ENCODE assay signal across 8 mouse cellular contexts in the genomic region with DNA sequence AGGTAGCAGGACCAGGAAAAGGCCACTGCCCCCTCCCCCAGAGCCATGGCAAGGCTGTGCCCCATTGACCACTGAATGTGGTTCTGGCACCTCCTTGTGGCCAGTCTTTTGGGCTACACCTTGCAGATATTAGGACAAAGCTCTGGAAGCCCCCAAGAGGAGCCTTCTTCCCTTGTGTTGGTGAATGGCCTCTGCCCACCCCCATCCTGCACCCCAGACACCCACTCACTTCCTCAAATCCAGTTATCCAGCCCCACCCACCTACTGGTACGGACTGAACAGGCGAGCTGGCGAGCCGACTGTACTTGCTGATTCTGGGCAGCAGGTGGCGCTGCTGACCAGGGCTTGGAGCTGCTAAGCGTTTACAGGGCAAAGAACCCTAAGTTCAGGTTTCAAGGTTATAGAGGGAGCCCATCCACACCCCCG. TPM values are rescaled to one million over a fixed set of nuclear protein-coding genes. Genes with fewer than 3 reads are reported as not detected.
DNase-seq lines count a peak whose midpoint lies in the region; ATAC-seq and TF ChIP-seq lines count a peak whose summit lies in the region.

No protein-coding gene starts in this region.

- peak; percentile 57 for ATAC-seq in forebrain, embryonic 13.5 days
- ATAC-seq in liver, embryonic 16.5 days (ENCODE audit: low read depth) = peak; percentile 57
- ATAC-seq in neural tube, embryonic 12.5 days (ENCODE audit: low FRiP score, low read depth) = peak; percentile 59; the same call in 1 of the 2 replicates
- ATAC-seq in stomach, postnatal 0 days (ENCODE audit: low FRiP score, low TSS enrichment) = peak; percentile 46

- TF ChIP-seq POLR2A in CH12.LX (IDR thresholded peaks at IDR 0.05; ENCODE audit: low read depth, low read length) = no peak

- WGBS in forebrain, embryonic 13.5 days = 2% methylated on average over 7 of the region's 7 CpGs
- 0% methylated on average over 7 of the region's 7 CpGs for WGBS in liver, embryonic 16.5 days (ENCODE audit: insufficient replicate concordance)
- WGBS in neural tube, embryonic 12.5 days = under 1% methylated on average over 7 of the region's 7 CpGs
- 0% methylated on average over 7 of the region's 7 CpGs for WGBS in stomach, postnatal 0 days

- dilution Hi-C loops in CH12.LX (cut with MboI; ENCODE audit: extremely low pct_ligation_motif_present, extremely low pct_unique_long_range_greater_than_20kb, low sequenced_read_pairs) = no loop called here

- peaks cover under 1% of the 10 kb centered on the region for H3K27me3 ChIP-seq in CH12.LX (replicated peaks)
- peaks cover 2% of the 10 kb centered on the region; the same call in 1 of the 2 replicates for H3K27me3 ChIP-seq in forebrain, embryonic 13.5 days
- no peaks in the 10 kb centered on the region for H3K27me3 ChIP-seq in liver, embryonic 16.5 days (ENCODE audit: control insufficient read depth, insufficient read depth, low read depth, low read length)
- no peaks in the 10 kb centered on the region for H3K27me3 ChIP-seq in neural tube, embryonic 12.5 days (replicated peaks)
- H3K27me3 ChIP-seq in stomach, postnatal 0 days (ENCODE audit: control insufficient read depth, insufficient read depth, low read length) = no peaks in the 10 kb centered on the region

- peak; percentile 72 for TF ChIP-seq RAD21 in CH12.LX (IDR thresholded peaks at IDR 0.05; ENCODE audit: low read depth, low read length)

- H3K9me3 ChIP-seq in CH12.LX (replicated peaks; ENCODE audit: low read length) = no peaks in the 10 kb centered on the region
- no peaks in the 10 kb centered on the region for H3K9me3 ChIP-seq in forebrain, embryonic 13.5 days (replicated peaks)
- H3K9me3 ChIP-seq in liver, embryonic 16.5 days (replicated peaks; ENCODE audit: control insufficient read depth, low read length) = no peaks in the 10 kb centered on the region
- H3K9me3 ChIP-seq in neural tube, embryonic 12.5 days = no peaks in the 10 kb centered on the region
- no peaks in the 10 kb centered on the region for H3K9me3 ChIP-seq in stomach, postnatal 0 days (ENCODE audit: control insufficient read depth, low read length)

- peak overlapping the region; percentile 64; the same call in 1 of the 2 replicates for H3K4me2 ChIP-seq in CH12.LX (ENCODE audit: insufficient read depth, low read depth, poor library complexity, severe bottlenecking)
- H3K4me2 ChIP-seq in forebrain, embryonic 13.5 days = peak overlapping the region; percentile 41
- H3K4me2 ChIP-seq in liver, embryonic 16.5 days (ENCODE audit: low read depth, low read length) = peak overlapping the region; percentile 46
- peak overlapping the region; percentile 46 for H3K4me2 ChIP-seq in neural tube, embryonic 12.5 days (replicated peaks)
- H3K4me2 ChIP-seq in stomach, postnatal 0 days (replicated peaks; ENCODE audit: low read depth) = peak overlapping the region; percentile 45

- DNase-seq in CH12.LX (ENCODE audit: extremely low read depth) = peak; percentile 87
- peak; percentile 80 for DNase-seq in c-Kit-positive CD71-positive TER-119-positive erythroid progenitor cells, embryonic 14.5 days (ENCODE audit: low spot score)
- peak; percentile 87 to 92 for DNase-seq in heart, postnatal 10 days
- peak; percentile 89 for DNase-seq in kidney, postnatal 4 days
- DNase-seq in stomach, postnatal 0 days (ENCODE audit: low spot score) = peak; percentile 85

- intact Hi-C loops in heart, postnatal 10 days (cut with DNase I) = loop anchor here (1.0 kb wide), 2 partner anchors 38 to 164 kb away; no protein-coding TSS in a partner anchor

- no peaks in the 10 kb centered on the region for H3K36me3 ChIP-seq in CH12.LX (replicated peaks in 1 of 2; ENCODE audit: control insufficient read depth in 1 of 2, insufficient read depth in 1 of 2, low read length in 1 of 2)
- H3K36me3 ChIP-seq in forebrain, embryonic 13.5 days (ENCODE audit: poor library complexity, severe bottlenecking) = no peaks in the 10 kb centered on the region
- no peaks in the 10 kb centered on the region for H3K36me3 ChIP-seq in liver, embryonic 16.5 days (ENCODE audit: control insufficient read depth, insufficient read depth)
- no peaks in the 10 kb centered on the region for H3K36me3 ChIP-seq in neural tube, embryonic 12.5 days
- no peaks in the 10 kb centered on the region for H3K36me3 ChIP-seq in stomach, postnatal 0 days (ENCODE audit: control insufficient read depth, insufficient read depth, low read length)

- H3K27ac ChIP-seq in CH12.LX (ENCODE audit: insufficient read depth, low read depth) = no peak overlapping the region
- H3K27ac ChIP-seq in forebrain, embryonic 13.5 days = no peak overlapping the region
- no peak overlapping the region for H3K27ac ChIP-seq in liver, embryonic 16.5 days (ENCODE audit: low read length)
- no peak overlapping the region for H3K27ac ChIP-seq in neural tube, embryonic 12.5 days
- no peak overlapping the region for H3K27ac ChIP-seq in stomach, postnatal 0 days (replicated peaks)

- in situ Hi-C loops in CH12.LX (cut with MboI; ENCODE audit: low pct_ligation_motif_present, low pct_unique_long_range_greater_than_20kb, low sequenced_read_pairs) = loop anchor here (5.0 to 25.0 kb wide), 3 partner anchors 36 to 579 kb away; a partner anchor contains a TSS

- no peak overlapping the region for H3K4me3 ChIP-seq in CH12.LX (replicated peaks in 1 of 3; ENCODE audit: low read depth in 2 of 3, low read length in 2 of 3, poor library complexity in 1 of 3)
- no peak overlapping the region for H3K4me3 ChIP-seq in forebrain, embryonic 13.5 days
- H3K4me3 ChIP-seq in liver, embryonic 16.5 days (ENCODE audit: low read depth, low read length) = 0 out of 2 replicates have a peak overlapping the region, but pooled peaks have one; percentile 16
- H3K4me3 ChIP-seq in neural tube, embryonic 12.5 days = no peak overlapping the region
- no peak overlapping the region for H3K4me3 ChIP-seq in stomach, postnatal 0 days (ENCODE audit: low read depth, low read length)

- peak; percentile 88 to 95 for TF ChIP-seq CTCF in CH12.LX (conservative IDR thresholded peaks at IDR 0.05 in 1 of 2, IDR thresholded peaks at IDR 0.05 in 1 of 2; ENCODE audit: low read depth in 2 of 2, low read length in 2 of 2)
- TF ChIP-seq CTCF in stomach, postnatal 0 days (IDR thresholded peaks at IDR 0.05; ENCODE audit: low read depth) = peak; percentile 93

- H3K4me1 ChIP-seq in CH12.LX (ENCODE audit: control insufficient read depth in 1 of 2, insufficient read depth in 2 of 2) = peaks cover 29 to 59% of the 10 kb centered on the region in 2 experiments
- peaks cover 26% of the 10 kb centered on the region for H3K4me1 ChIP-seq in forebrain, embryonic 13.5 days
- H3K4me1 ChIP-seq in liver, embryonic 16.5 days (ENCODE audit: control insufficient read depth, low read depth, low read length) = peaks cover 17% of the 10 kb centered on the region
- H3K4me1 ChIP-seq in neural tube, embryonic 12.5 days = peaks cover 6% of the 10 kb centered on the region; the same call in 1 of the 2 replicates
- peaks cover 14% of the 10 kb centered on the region for H3K4me1 ChIP-seq in stomach, postnatal 0 days (replicated peaks; ENCODE audit: control insufficient read depth, insufficient read depth)

- TF ChIP-seq EP300 in CH12.LX (IDR thresholded peaks at IDR 0.05; ENCODE audit: low read length) = no peak
- no peak for TF ChIP-seq EP300 in stomach, postnatal 0 days (optimal IDR thresholded peaks at IDR 0.05)

- no peak overlapping the region for H3K9ac ChIP-seq in CH12.LX (ENCODE audit: insufficient read depth, low read depth)
- no peak overlapping the region for H3K9ac ChIP-seq in forebrain, embryonic 13.5 days
- H3K9ac ChIP-seq in liver, embryonic 16.5 days (ENCODE audit: low read depth, low read length) = no peak overlapping the region
- no peak overlapping the region for H3K9ac ChIP-seq in neural tube, embryonic 12.5 days
- H3K9ac ChIP-seq in stomach, postnatal 0 days (ENCODE audit: low read length) = no peak overlapping the region

- H3K79me2 ChIP-seq in CH12.LX (replicated peaks; ENCODE audit: control insufficient read depth, extremely low read depth, insufficient read depth, poor library complexity, severe bottlenecking) = no peaks in the 10 kb centered on the region

TF ChIP-seq in CH12.LX, 34 proteins besides CTCF, POLR2A, EP300 and RAD21 (continues in another document):
- no peak for TF ChIP-seq MEF2A (IDR thresholded peaks at IDR 0.05; ENCODE audit: borderline replicate concordance, low read depth, low read length)
- TF ChIP-seq ETS1 (conservative IDR thresholded peaks at IDR 0.05; ENCODE audit: low read depth, low read length) = no peak
- peak; percentile 73 for TF ChIP-seq CHD2 (IDR thresholded peaks at IDR 0.05; ENCODE audit: low read length)

RNA-seq across cellular contexts. Expression of a gene that starts 1.3 kb away (rescaled TPM):
- total RNA-seq in CH12.LX (2012; rRNA removed) (0.42 and 1.8 TPM in 2 replicates), CH12.LX (2014; rRNA removed) (0.05 and 0.15 TPM in 2 replicates)
- polyA plus RNA-seq in CH12.LX (2012; ENCODE audit: insufficient read length, low read depth) = 0.07 and 0.17 TPM in 2 replicates
- 0.04 TPM in 1 of 2 replicates, not detected in the other for polyA plus RNA-seq in forebrain, embryonic 13.5 days (2015; fragmentation: Nextera tagmentation; extraction: Ambion mirVana)
- under 1 TPM; 0.55 to 0.62 TPM for total RNA-seq in heart, postnatal 10 days (2021)
- 0.02 TPM in 1 of 2 replicates, not detected in the other for polyA plus RNA-seq in liver, embryonic 16.5 days (2015; fragmentation: Nextera tagmentation; extraction: Ambion mirVana)
- polyA plus RNA-seq in neural tube, embryonic 12.5 days (2016; fragmentation: Nextera tagmentation; extraction: Ambion mirVana) = not detected in 2 replicates
- polyA plus RNA-seq in stomach, postnatal 0 days (2015; fragmentation: Nextera tagmentation; extraction: Ambion mirVana) = 0.61 and 1.1 TPM in 2 replicates

RNA-seq across cellular contexts. Expression of a gene that starts 22.4 kb away (rescaled TPM):
- total RNA-seq in CH12.LX (2012; rRNA removed) (11.0 and 12.8 TPM in 2 replicates), CH12.LX (2014; rRNA removed) (11.8 and 15.1 TPM in 2 replicates)
- 10.4 and 12.5 TPM in 2 replicates for polyA plus RNA-seq in CH12.LX (2012; ENCODE audit: insufficient read length, low read depth)
- polyA plus RNA-seq in forebrain, embryonic 13.5 days (2015; fragmentation: Nextera tagmentation; extraction: Ambion mirVana) = not detected in 2 replicates
- total RNA-seq in heart, postnatal 10 days (2021) = not detected
- 0.40 and 0.53 TPM in 2 replicates for polyA plus RNA-seq in liver, embryonic 16.5 days (2015; fragmentation: Nextera tagmentation; extraction: Ambion mirVana)
- not detected in 2 replicates for polyA plus RNA-seq in neural tube, embryonic 12.5 days (2016; fragmentation: Nextera tagmentation; extraction: Ambion mirVana)
- 0.05 and 0.11 TPM in 2 replicates for polyA plus RNA-seq in stomach, postnatal 0 days (2015; fragmentation: Nextera tagmentation; extraction: Ambion mirVana)

RNA-seq across cellular contexts. Expression of a gene that starts 40.6 kb away (rescaled TPM):
- total RNA-seq in CH12.LX (2012; rRNA removed) (4.7 and 5.8 TPM in 2 replicates), CH12.LX (2014; rRNA removed) (13.0 TPM in 2 replicates)
- 18.2 and 23.7 TPM in 2 replicates for polyA plus RNA-seq in CH12.LX (2012; ENCODE audit: insufficient read length, low read depth)
- 0.85 and 1.4 TPM in 2 replicates for polyA plus RNA-seq in forebrain, embryonic 13.5 days (2015; fragmentation: Nextera tagmentation; extraction: Ambion mirVana)
- total RNA-seq in heart, postnatal 10 days (2021) = 10 to 100 TPM in 1 of 2 experiments, 1 to 10 TPM in 1; 7.9 to 10.4 TPM
- 1.2 and 1.7 TPM in 2 replicates for polyA plus RNA-seq in liver, embryonic 16.5 days (2015; fragmentation: Nextera tagmentation; extraction: Ambion mirVana)
- 1.6 and 2.3 TPM in 2 replicates for polyA plus RNA-seq in neural tube, embryonic 12.5 days (2016; fragmentation: Nextera tagmentation; extraction: Ambion mirVana)
- 9.6 and 9.7 TPM in 2 replicates for polyA plus RNA-seq in stomach, postnatal 0 days (2015; fragmentation: Nextera tagmentation; extraction: Ambion mirVana)
